Mouse (Mus musculus): Measurements from ENCODE around the gene Gpr82.

GRCm38 (mm10) chrX:13673001-13673400 lies 11.8 kb downstream of the Gpr82 start:
- TF ChIP-seq POLR2A (IDR thresholded peaks at IDR 0.05; ENCODE audit: insufficient read length, low read depth) (no peak), CEBPB (IDR thresholded peaks at IDR 0.05; ENCODE audit: insufficient read depth, poor library complexity, severe bottlenecking) (no peak)

All from myocyte (in vitro differentiated cells).